17 mouse cellular contexts compared by ENCODE assay signal in the genomic region with DNA sequence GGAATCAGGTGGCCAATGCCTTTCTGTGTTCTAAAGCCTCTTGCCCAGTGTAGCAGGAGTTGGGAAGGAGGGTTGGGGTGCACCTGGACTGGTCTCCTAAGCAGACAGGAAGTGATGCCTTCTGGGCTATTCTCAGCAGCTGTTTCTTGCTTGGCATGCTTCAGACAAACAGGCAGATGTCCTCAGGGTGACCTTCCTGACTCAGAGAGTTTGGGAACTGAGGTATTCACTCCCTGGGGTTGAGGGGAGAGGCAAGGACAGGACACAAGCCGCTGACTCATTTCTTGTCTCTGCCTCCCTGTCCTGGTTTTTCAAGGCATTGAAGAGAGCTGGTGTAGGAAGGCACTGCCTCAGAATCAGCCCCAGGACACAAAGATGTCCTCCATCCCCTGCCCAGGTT.
A peak's percentile ranks its signal among the peaks of the same experiment; 100 is the strongest.
DNase-seq lines count a peak whose midpoint lies in the region; ATAC-seq and TF ChIP-seq lines count a peak whose summit lies in the region.
"Had no signal": no experiment of that assay in that cellular context is flagged by ENCODE, and none has a peak within 500 bp of the region (broad histone marks: within the 10 kb centered on the region; RNA-seq: fewer than 3 reads in every experiment).

No protein-coding gene starts in this region.

- no peak for TF ChIP-seq CTCF in lung, postnatal 0 days (IDR thresholded peaks at IDR 0.05)

- DNase-seq in frontal cortex, adult 2 months (ENCODE audit: extremely low spot score in 1 of 2, low spot score in 1 of 2): no peak
- DNase-seq in lung, postnatal 10 days: peak; percentile 10
- DNase-seq in lung, postnatal 0 days (ENCODE audit: low spot score): no peak
- DNase-seq in adrenal gland, adult 2 months: peak; percentile 75
- no peak for DNase-seq in limb, embryonic 10.5 days (ENCODE audit: low spot score)
- no peak for DNase-seq in kidney, postnatal 10 days
- DNase-seq in thymus, postnatal 14 days: no peak
- DNase-seq: cerebellum, adult 9-10 months; kidney, adult 9 months had no signal

- H3K4me3 ChIP-seq in lung, postnatal 0 days (ENCODE audit: low read depth, low read length): no peak overlapping the region
- H3K4me3 ChIP-seq in limb, embryonic 10.5 days: no peak overlapping the region
- H3K4me3 ChIP-seq: embryonic facial prominence, embryonic 13.5 days; heart, embryonic 15.5 days; liver, embryonic 12.5 days; neural tube, embryonic 15.5 days had no signal

- 39% methylated on average over 1 of the region's 1 CpGs for WGBS in lung, postnatal 0 days
- 77% methylated on average over 1 of the region's 1 CpGs for WGBS in limb, embryonic 10.5 days

- H3K27ac ChIP-seq in lung, postnatal 0 days (ENCODE audit: low read length): no peak overlapping the region
- H3K27ac ChIP-seq in limb, embryonic 10.5 days: peak overlapping the region; percentile 12; the same call in 1 of the 2 replicates
- H3K27ac ChIP-seq: embryonic facial prominence, embryonic 13.5 days; heart, embryonic 15.5 days; hindbrain, postnatal 0 days; liver, embryonic 12.5 days; macrophage; neural tube, embryonic 15.5 days had no signal

- no peak for TF ChIP-seq EP300 in lung, postnatal 0 days (IDR thresholded peaks at IDR 0.05)

- no peaks in the 10 kb centered on the region for H3K9me3 ChIP-seq in lung, postnatal 0 days (ENCODE audit: low read length)
- no peaks in the 10 kb centered on the region for H3K9me3 ChIP-seq in limb, embryonic 10.5 days (replicated peaks)
- H3K9me3 ChIP-seq: embryonic facial prominence, embryonic 13.5 days; heart, embryonic 15.5 days; liver, embryonic 12.5 days; neural tube, embryonic 15.5 days had no signal

- H3K9ac ChIP-seq in lung, postnatal 0 days (replicated peaks; ENCODE audit: low read depth): no peak overlapping the region
- H3K9ac ChIP-seq: embryonic facial prominence, embryonic 13.5 days; heart, embryonic 15.5 days; liver, embryonic 12.5 days; neural tube, embryonic 15.5 days had no signal

- ATAC-seq in frontal cortex, adult (ENCODE audit: low TSS enrichment): peak; percentile 42; the same call in 1 of the 2 replicates
- no peak; the same call in 1 of the 2 replicates for ATAC-seq in lung, postnatal 0 days
- ATAC-seq: forebrain, embryonic 16.5 days; hindbrain, postnatal 0 days; liver, embryonic 12.5 days had no signal

- H3K4me2 ChIP-seq in lung, postnatal 0 days (replicated peaks; ENCODE audit: low read depth, low read length): no peak overlapping the region
- H3K4me2 ChIP-seq: embryonic facial prominence, embryonic 13.5 days; heart, embryonic 15.5 days; liver, embryonic 12.5 days; neural tube, embryonic 15.5 days had no signal

- H3K4me1 ChIP-seq in lung, postnatal 0 days (ENCODE audit: insufficient read depth, low read depth, low read length): 0 out of 2 replicates have a peak, but pooled peaks cover 2% of the 10 kb centered on the region
- peaks cover 56% of the 10 kb centered on the region for H3K4me1 ChIP-seq in limb, embryonic 10.5 days
- H3K4me1 ChIP-seq: heart, embryonic 15.5 days; liver, embryonic 12.5 days had no signal

- H3K36me3 ChIP-seq in lung, postnatal 0 days (ENCODE audit: insufficient read depth, low read length): no peaks in the 10 kb centered on the region
- H3K36me3 ChIP-seq in limb, embryonic 10.5 days: no peaks in the 10 kb centered on the region
- H3K36me3 ChIP-seq: embryonic facial prominence, embryonic 13.5 days; heart, embryonic 15.5 days; liver, embryonic 12.5 days; neural tube, embryonic 15.5 days had no signal

- no peaks in the 10 kb centered on the region for H3K27me3 ChIP-seq in lung, postnatal 0 days (replicated peaks; ENCODE audit: insufficient read depth, low read length)
- H3K27me3 ChIP-seq in limb, embryonic 10.5 days (ENCODE audit: low read depth, poor library complexity, severe bottlenecking): 0 out of 2 replicates have a peak, but pooled peaks cover 5% of the 10 kb centered on the region
- H3K27me3 ChIP-seq: heart, embryonic 15.5 days; liver, embryonic 12.5 days; neural tube, embryonic 15.5 days had no signal

Comparison
In these comparisons a context has a peak if more than half of its experiments do, and no peak if none do; other contexts are left out.
1. DNase-seq: peak in lung, postnatal 10 days (single experiment) and adrenal gland, adult 2 months (single experiment); none in frontal cortex, adult 2 months (0 of 2), lung, postnatal 0 days (single experiment), limb, embryonic 10.5 days (single experiment), kidney, postnatal 10 days (single experiment) and thymus, postnatal 14 days (single experiment).